Mouse (Mus musculus) embryonic facial prominence, embryonic 15.5 days (tissue): Measurements from ENCODE around the gene Slc17a4. TPM values are rescaled to one million over a fixed set of nuclear protein-coding genes. Genes with fewer than 3 reads are reported as not detected.

Experiments used
- ATAC-seq: fragments of 200-750 bp; cut with Nextera tagmentation; 2 replicates; pipeline ENCODE4 v1.8.0; 2017; ENCODE audit warnings: low read depth, moderate TSS enrichment; ENCODE audit not compliant: insufficient number of reproducible peaks, low FRiP score, low TSS enrichment
- H3K27ac ChIP-seq: fragments of 300-500 bp; sonication (generic); replicated peaks from 2 replicates; pipeline ENCODE4 v1.5.1; 2015; ENCODE audit warnings: mild to moderate bottlenecking, inconsistent platforms
- H3K27me3 ChIP-seq: fragments of 300-500 bp; sonication (generic); 2 replicates; pipeline ENCODE4 v1.6.1; 2015; ENCODE audit warnings: inconsistent platforms
- H3K36me3 ChIP-seq: fragments of 300-500 bp; sonication (generic); 2 replicates; pipeline ENCODE4 v1.6.1; 2015; ENCODE audit warnings: mild to moderate bottlenecking, inconsistent platforms
- H3K4me1 ChIP-seq: fragments of 300-500 bp; sonication (generic); 2 replicates; pipeline ENCODE4 v1.6.1; 2015; ENCODE audit warnings: inconsistent platforms
- H3K4me2 ChIP-seq: fragments of 300-500 bp; sonication (generic); replicated peaks from 2 replicates; pipeline ENCODE4 v1.6.1; 2015; ENCODE audit warnings: mild to moderate bottlenecking, inconsistent platforms
- H3K4me3 ChIP-seq: fragments of 300-500 bp; sonication (generic); replicated peaks from 2 replicates; pipeline ENCODE4 v1.5.1; 2015; ENCODE audit warnings: mild to moderate bottlenecking, inconsistent platforms
- H3K9ac ChIP-seq: fragments of 300-500 bp; sonication (generic); 2 replicates; pipeline ENCODE4 v1.6.1; 2015; ENCODE audit warnings: inconsistent platforms
- H3K9me3 ChIP-seq: fragments of 300-500 bp; sonication (generic); replicated peaks from 2 replicates; pipeline ENCODE4 v1.6.1; 2016; ENCODE audit warnings: inconsistent platforms
- WGBS: fragments of 180-500 bp; shearing (Covaris S2); methylation state at CpG from one replicate; pipeline ENCODE4 v1.1.7; 2015; 5-methylcytosine and 5-hydroxymethylcytosine counted together
- polyA plus RNA-seq: library from polyadenylated mRNA; unstranded; fragments of >200 nt; fragmentation: Nextera tagmentation; extraction: Ambion mirVana; gene quantifications from 2 replicates; pipeline ENCODE4 v1.2.1, GENCODE M21; 2015

The Slc17a4 gene
- polyA plus RNA-seq, 1 experiment from 2014 or later, result not detected

DNA sequence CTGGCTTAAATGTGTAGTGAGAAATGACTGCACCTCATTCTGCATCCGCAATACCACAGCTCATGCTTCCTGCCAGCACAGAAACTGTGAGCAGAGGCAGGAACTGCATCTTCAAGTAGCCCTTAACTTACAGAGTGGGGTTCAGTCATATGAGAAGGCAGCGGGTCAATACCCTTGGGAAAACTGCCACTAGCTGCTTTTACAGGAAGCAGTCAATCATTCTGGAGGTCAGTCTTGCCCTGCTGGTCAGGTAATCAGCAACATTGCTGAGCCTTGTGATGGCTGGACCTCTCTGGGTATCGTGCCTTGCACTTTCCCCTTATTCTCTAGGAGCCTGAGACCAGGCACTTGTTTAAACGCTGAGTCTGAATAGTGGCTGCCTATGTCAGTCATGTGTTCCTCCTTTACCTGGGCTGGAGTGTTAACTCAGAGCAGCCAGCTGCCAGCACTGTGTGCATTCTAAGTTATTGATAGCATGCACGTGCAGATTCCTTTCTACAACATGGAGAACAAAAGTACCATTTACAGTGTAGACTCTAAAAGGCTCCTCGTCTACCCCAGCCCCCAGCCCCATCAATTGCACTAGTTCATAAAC lies 25.7 kb downstream of the Slc17a4 start:
- WGBS, result 53% methylated on average over 6 of the region's 6 CpGs
- ATAC-seq, result no peak

DNA sequence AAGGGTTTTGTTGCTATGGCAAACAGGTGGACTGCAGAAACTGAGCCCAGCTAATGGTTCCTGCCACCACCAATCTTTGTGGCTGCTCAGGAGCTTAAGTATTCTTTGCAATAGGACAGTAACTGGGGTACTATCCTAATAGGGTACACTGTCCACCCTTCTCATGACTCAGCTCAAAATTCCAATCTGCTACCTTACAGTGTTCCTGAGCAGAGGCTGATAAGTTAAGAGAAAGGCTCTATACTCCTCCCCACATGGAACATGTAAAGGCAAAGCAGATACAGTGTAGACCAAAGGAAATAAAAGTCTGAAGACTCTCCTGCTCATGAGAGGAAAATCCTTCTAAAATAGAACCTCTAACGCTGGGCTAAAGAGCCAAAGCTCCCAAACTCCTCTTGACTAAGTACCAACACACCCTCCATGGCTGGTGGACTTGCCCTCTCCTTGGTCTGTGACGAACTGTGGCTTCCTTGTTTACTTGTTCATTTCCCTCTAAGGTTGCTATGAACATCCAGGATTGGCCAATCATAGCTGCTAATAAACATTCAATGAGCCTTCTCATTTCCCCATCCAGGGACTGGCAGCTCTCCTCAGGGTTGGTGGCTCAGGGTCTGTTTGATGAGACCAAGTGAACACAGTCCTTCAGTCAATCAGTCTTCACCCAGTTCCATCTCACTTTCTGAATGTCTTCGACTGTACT lies 27.6 kb downstream of the Slc17a4 start:
- no peak for ATAC-seq
- H3K9ac ChIP-seq, result no peak overlapping the region
- no peaks in the 10 kb centered on the region for H3K9me3 ChIP-seq
- H3K36me3 ChIP-seq, result no peaks in the 10 kb centered on the region
- no peak overlapping the region for H3K4me2 ChIP-seq
- H3K27me3 ChIP-seq, result no peaks in the 10 kb centered on the region
- H3K4me3 ChIP-seq, result no peak overlapping the region
- H3K27ac ChIP-seq, result no peak overlapping the region
- no peaks in the 10 kb centered on the region for H3K4me1 ChIP-seq
- 80% methylated on average over 3 of the region's 3 CpGs for WGBS

More for the DNA sequence above, 25.7 kb downstream of the Slc17a4 start:
- Histone ChIP-seq H3K4me1 (no peaks in the 10 kb centered on the region), H3K4me3 (no peak overlapping the region), H3K4me2 (no peak overlapping the region), H3K9ac (no peak overlapping the region), H3K36me3 (no peaks in the 10 kb centered on the region), H3K27ac (no peak overlapping the region), H3K9me3 (no peaks in the 10 kb centered on the region), H3K27me3 (no peaks in the 10 kb centered on the region)

DNA sequence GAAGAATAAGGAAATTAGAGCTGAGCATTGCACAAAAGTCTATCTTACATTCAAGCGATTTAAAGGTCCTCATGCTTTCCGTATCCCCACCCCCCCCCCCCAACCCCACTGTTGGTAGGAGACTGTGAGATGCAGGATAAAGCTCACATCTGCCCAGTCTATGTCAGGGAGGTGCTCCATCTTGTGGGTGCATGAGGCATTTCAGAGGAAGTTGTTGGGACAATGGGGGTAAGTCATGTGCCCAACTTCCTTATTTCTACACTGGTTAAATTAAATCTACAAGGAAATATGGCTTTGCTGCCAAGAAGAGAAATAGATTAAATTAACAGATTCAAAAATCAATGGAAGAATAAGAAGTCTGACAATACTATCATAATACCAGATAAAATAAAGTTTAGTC lies 29.3 kb downstream of the Slc17a4 start:
- no peaks in the 10 kb centered on the region for H3K9me3 ChIP-seq
- H3K9ac ChIP-seq, result no peak overlapping the region
- H3K27me3 ChIP-seq, result no peaks in the 10 kb centered on the region
- no peak overlapping the region for H3K27ac ChIP-seq
- no peaks in the 10 kb centered on the region for H3K4me1 ChIP-seq
- no peak; the same call in 1 of the 2 replicates for ATAC-seq
- 36% methylated on average over 2 of the region's 2 CpGs for WGBS
- H3K4me2 ChIP-seq, result no peak overlapping the region
- no peak overlapping the region for H3K4me3 ChIP-seq
- H3K36me3 ChIP-seq, result no peaks in the 10 kb centered on the region

GRCm38 (mm10) chr13:23879636-23880035 lies 35.2 kb downstream of the Slc17a4 start:
- no peaks in the 10 kb centered on the region for H3K9me3 ChIP-seq
- 81% methylated on average over 5 of the region's 5 CpGs for whole genome bisulfite sequencing
- no peak overlapping the region for H3K9ac ChIP-seq
- no peaks in the 10 kb centered on the region for H3K27me3 ChIP-seq
- no peaks in the 10 kb centered on the region for H3K4me1 ChIP-seq
- H3K4me3 ChIP-seq, result no peak overlapping the region
- H3K27ac ChIP-seq, result no peak overlapping the region
- no peaks in the 10 kb centered on the region for H3K36me3 ChIP-seq
- no peak for ATAC-seq
- H3K4me2 ChIP-seq, result no peak overlapping the region

- no peak overlapping the region for H3K9ac ChIP-seq
- H3K36me3 ChIP-seq, result no peaks in the 10 kb centered on the region
- no peaks in the 10 kb centered on the region for H3K4me1 ChIP-seq
- H3K9me3 ChIP-seq, result no peaks in the 10 kb centered on the region
- H3K27me3 ChIP-seq, result no peaks in the 10 kb centered on the region
- no peak overlapping the region for H3K4me3 ChIP-seq
- WGBS, result 64% methylated on average over 3 of the region's 3 CpGs
- no peak overlapping the region for H3K4me2 ChIP-seq
- no peak overlapping the region for H3K27ac ChIP-seq
- no peak for ATAC-seq
Observed at GRCm38 (mm10) chr13:23879106-23879505, 35.7 kb downstream of the Slc17a4 start.

DNA sequence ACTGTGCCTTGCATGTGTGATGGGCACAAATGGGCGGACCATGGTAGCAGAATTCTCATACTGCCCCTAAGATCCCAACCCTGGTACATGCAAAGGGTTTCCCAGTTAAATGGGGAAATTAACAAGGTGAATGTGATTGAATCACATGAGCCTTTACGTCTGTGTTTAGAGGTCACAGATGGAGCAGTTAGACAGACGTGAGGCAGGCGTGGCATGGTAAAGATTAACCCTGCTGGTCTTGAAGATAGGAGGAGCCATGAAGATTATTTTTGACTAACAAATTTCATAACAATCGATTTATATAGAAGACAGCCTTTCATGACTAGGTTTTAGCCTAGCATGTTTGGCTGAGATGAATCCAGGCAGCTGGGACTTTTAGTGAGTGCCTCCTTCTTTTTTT lies 41.7 kb downstream of the Slc17a4 start:
- Histone ChIP-seq H3K27me3 (no peaks in the 10 kb centered on the region), H3K9ac (no peak overlapping the region), H3K36me3 (no peaks in the 10 kb centered on the region), H3K27ac (no peak overlapping the region), H3K9me3 (no peaks in the 10 kb centered on the region), H3K4me3 (no peak overlapping the region), H3K4me1 (no peaks in the 10 kb centered on the region), H3K4me2 (no peak overlapping the region)
- no peak for ATAC-seq
- 62% methylated on average over 5 of the region's 5 CpGs for WGBS

GRCm38 (mm10) chr13:23869996-23870395 lies 44.8 kb downstream of the Slc17a4 start:
- Histone ChIP-seq H3K9me3 (no peaks in the 10 kb centered on the region), H3K27me3 (no peaks in the 10 kb centered on the region), H3K27ac (no peak overlapping the region), H3K36me3 (no peaks in the 10 kb centered on the region), H3K9ac (no peak overlapping the region), H3K4me3 (no peak overlapping the region), H3K4me2 (no peak overlapping the region), H3K4me1 (no peaks in the 10 kb centered on the region)
- no peak for ATAC-seq
- WGBS, result 78% methylated on average over 3 of the region's 3 CpGs

DNA sequence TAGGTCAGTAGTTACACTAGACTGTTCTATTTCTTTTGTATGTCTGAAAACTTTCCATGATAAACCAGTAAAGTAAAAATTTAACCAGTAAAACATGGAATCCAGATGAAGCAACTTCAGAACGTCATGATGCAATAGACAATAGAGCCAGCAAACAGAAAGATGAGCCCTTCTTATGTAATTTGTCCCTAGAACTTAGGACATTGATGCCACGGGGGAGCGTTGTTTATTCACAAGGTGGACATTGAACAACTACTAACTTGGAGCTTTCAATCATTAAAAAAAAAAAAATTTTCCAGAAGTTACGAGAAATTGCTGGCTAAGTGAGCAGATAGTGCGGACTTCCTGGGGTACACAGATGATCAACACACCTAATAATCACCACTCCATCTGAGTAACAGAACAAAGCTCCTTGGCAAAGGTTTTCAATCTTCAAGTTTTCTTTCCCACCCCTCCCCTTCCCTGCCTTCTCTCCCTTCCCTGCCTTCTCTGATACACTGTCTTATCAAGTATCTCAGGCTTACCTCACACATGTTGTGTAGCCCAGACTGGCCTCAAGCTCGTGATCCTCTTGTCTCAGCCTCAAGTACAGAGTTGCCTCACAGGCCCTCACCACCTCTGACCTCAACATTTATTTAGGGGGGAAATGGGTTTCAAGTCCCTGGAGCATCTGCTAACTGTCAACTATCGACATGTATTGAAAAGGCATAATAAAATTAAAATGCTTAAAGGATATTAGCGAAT lies 45.8 kb downstream of the Slc17a4 start:
- H3K4me2 ChIP-seq, result no peak overlapping the region
- no peaks in the 10 kb centered on the region for H3K36me3 ChIP-seq
- no peaks in the 10 kb centered on the region for H3K4me1 ChIP-seq
- H3K27ac ChIP-seq, result no peak overlapping the region
- no peak overlapping the region for H3K9ac ChIP-seq
- no peak for ATAC-seq
- H3K27me3 ChIP-seq, result no peaks in the 10 kb centered on the region
- no peaks in the 10 kb centered on the region for H3K9me3 ChIP-seq
- no peak overlapping the region for H3K4me3 ChIP-seq
- 79% methylated on average over 8 of the region's 8 CpGs for WGBS

DNA sequence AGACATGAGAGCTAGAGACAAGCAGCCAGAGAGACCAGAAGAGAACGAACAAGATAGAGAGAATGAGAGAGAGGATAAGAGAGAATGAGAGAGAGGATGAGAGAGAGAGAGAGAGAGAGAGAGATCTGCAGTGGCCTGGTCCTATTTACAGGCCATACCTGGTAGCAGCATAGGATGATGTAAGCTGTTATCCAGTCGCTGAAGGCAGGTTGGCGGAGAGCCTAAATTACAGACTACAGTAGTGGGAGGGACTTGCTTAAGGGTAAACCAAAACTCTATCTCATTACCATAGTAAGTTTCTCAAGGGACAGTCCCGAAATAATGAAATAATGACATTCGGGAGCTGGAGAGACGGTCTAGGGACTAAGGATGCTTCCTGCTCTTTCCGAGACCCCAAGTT lies 47.4 kb downstream of the Slc17a4 start, which contains the start of gene Slc17a1:
Slc17a1 (plus strand) TSS at position 346 of the 400 bp plus-strand sequence.
- Histone ChIP-seq H3K4me2 (no peak within 1 kb of the TSS), H3K27ac (no peak within 1 kb of the TSS), H3K4me1 (no peaks in the 10 kb centered on the region), H3K4me3 (no peak within 1 kb of the TSS), H3K9me3 (no peaks in the 10 kb centered on the region), H3K27me3 (no peaks in the 10 kb centered on the region), H3K36me3 (no peaks in the 10 kb centered on the region), H3K9ac (no peak within 1 kb of the TSS)
- WGBS, result 70% methylated on average over 7 of the region's 7 CpGs
- ATAC-seq, result no peak

DNA sequence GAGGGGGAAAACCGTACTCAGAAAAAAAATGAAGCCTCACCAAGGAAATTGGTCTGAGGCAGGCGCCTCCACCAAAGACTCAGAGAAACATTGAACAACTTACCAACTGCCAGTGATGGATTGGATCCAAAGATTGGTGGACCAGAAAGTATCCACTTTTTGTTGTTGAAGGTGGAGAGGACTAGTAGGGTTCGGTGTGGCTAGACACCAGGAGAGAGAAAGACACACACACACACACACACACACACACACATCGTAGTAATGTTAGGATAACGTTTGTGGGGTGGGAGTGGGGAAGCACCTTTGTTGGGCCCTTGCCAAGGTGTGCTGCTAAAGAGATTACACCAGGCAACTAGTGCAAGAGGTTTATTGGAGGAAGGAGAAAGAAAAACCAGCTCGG lies 47.8 kb downstream of the Slc17a4 start:
- Histone ChIP-seq H3K27ac (no peak overlapping the region), H3K4me2 (no peak overlapping the region), H3K4me1 (no peaks in the 10 kb centered on the region), H3K27me3 (no peaks in the 10 kb centered on the region), H3K36me3 (no peaks in the 10 kb centered on the region), H3K9me3 (no peaks in the 10 kb centered on the region), H3K4me3 (no peak overlapping the region), H3K9ac (no peak overlapping the region)
- WGBS, result 80% methylated on average over 6 of the region's 6 CpGs
- ATAC-seq, result no peak

GRCm38 (mm10) chr13:23866086-23866710 lies 48.6 kb downstream of the Slc17a4 start:
- ATAC-seq, result no peak
- 68% methylated on average over 9 of the region's 9 CpGs for WGBS
- H3K4me1 ChIP-seq, result no peaks in the 10 kb centered on the region
- H3K27ac ChIP-seq, result no peak overlapping the region
- no peak overlapping the region for H3K4me3 ChIP-seq
- H3K4me2 ChIP-seq, result no peak overlapping the region
- no peaks in the 10 kb centered on the region for H3K36me3 ChIP-seq
- H3K27me3 ChIP-seq, result no peaks in the 10 kb centered on the region
- H3K9ac ChIP-seq, result no peak overlapping the region
- no peaks in the 10 kb centered on the region for H3K9me3 ChIP-seq
